Mouse (Mus musculus) left cerebral cortex, postnatal 14 days (tissue): ENCODE measurements at regions not wholly inside any gene's neighbourhood (a gene's known extent, or its start where the extent isn't known, plus 50 kb on each side); places are given as distances from the start of the nearest gene placed in this dataset.
"Not testable (repeated sequence)": the region's sequence is repeated elsewhere in the genome, so short reads cannot be mapped to it uniquely, and the experiment has no call there.

Source experiments
- DNase-seq, 2 experiments: peaks; one replicate each; pipeline ENCODE4 v3.0.0; 2021 to 2022; ENCODE audit warnings: low spot score in 2 of 2, mixed read lengths in 1 of 2
- intact Hi-C: fragments of 180-260 bp; cut with DNase I; formaldehyde crosslinking; loops from one replicate; pipeline ENCODE4 v1.15.1; 2025

DNA sequence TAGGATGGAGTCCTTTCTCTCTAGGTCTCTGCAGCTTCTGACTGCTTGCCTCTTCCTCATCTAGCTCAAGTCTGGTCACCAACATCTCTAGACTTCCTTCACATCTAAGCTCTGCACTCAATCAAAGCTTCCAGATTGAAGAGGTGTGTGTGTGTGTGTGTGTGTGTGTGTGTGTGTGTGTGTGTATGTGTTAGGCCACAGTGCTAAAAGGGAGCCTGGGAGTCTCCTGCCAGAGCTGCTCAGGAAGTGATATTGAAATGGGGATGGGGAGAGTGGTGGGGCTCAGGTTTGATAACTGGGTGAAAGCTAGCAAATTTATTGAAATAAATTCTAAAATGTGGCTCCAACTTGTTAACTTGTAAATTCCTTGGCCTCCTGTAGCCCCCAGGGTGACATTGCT, 73.3 kb downstream of the Gm31371 start:
- intact Hi-C loops: not testable (repeated sequence)

DNA sequence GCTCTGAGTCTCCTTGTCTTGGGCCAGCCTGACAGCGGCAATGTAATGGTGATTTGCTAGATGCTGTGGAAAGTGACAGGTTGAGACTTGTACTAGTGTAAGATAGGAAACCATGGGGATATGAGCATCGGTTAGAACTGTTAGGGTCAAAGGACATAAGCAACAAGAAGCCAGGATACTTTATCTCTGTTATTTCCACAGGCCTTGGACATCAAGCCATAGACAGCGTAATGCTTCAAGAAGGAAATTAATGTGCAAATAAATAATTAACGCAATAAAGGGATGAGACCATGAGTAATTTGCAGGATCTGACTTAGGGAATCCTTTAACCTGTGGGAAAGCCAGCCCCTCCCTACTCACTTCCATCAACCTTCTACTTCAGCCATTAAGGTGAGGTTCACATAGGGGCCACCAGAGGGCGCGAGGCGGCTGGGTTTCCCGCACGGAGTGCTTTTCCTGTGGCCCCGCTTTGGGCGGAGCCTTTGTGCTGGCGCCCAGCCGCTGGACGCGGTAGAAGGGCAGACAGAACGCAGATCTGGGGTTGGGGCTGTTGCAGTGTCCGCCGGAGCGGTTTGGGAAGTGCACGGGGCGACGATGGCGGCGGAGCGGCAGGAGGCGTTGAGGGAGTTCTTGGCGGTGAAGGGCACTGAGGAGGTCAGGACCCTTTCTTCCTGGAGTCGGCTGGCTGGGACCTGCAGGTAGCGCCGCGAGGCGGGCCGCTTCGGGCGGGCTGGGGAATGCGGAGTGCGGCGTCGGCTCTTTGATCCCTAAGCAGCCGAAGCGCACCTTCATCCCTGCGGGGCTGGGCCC, 76.5 kb downstream of the Gm31371 start:
- intact Hi-C loops: no loop called here
- DNase-seq: peak; percentile 52 to 62

More for the DNA sequence above, 73.3 kb downstream of the Gm31371 start:
- DNase-seq: not testable (repeated sequence)

DNA sequence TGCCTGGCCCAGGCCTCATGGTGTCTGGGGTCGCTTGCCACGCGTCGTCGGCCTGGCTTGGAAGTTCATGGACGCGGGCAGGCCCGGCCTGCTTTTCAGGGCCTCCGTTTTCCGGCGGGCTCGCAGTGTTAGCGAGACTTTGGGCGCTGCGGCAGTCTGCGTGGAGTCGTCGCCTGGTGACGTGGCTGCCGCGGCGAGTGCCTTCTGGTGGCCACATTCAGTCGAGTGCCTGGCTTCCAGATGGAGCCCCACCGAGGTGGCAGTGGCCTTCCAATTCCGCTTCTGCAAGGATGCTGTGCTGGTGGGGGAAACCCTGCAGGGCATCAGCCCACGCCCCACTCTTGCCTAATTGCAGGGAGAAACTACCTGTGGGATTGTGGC, 77.1 kb downstream of the Gm31371 start:
- DNase-seq, intact Hi-C loops: not testable (repeated sequence)

DNA sequence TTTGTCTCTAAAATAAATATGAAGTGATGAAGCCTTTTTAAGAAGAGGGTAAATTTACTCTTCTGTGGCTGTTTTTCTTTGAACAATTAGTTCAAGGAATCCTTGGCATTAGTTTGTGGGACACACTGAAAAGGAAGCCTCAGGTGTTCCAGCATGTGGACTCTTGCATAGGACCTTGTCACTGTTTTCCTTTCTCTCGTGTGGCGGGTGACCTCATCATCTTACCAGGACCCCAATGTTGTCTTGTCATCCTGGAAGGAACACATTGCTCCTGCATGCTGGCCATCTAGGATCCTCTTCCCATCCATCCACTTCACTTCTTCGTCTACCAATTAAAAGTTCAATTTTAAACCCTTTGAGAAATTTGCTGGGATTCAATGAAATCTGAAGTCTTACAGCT, 104.9 kb downstream of the Gm31371 start:
- intact Hi-C loops: not testable (repeated sequence)
- peak; percentile 19 to 26 for DNase-seq

DNA sequence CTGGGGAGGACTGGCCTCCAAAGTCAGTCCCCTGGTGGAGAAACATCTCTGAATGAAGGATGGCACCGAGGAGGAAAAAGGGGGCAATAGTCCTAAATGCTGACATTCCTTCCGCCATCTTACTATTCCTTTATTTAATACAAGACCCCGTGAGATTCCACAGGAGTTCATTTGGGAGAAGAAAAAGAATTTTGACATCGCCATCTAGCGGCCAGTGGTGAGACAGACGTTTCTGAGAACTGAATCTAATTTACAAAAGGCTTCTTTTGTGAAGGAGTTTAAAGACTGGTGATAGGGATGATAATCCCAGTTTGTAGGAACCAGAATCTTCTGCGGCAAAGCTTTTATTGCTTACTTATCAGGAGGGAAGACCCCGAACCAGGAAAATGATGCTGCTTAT, 107.8 kb downstream of the Gm31371 start:
- peak in 1 of 2 experiments; percentile 8 for DNase-seq
- intact Hi-C loops: not testable (repeated sequence)

DNA sequence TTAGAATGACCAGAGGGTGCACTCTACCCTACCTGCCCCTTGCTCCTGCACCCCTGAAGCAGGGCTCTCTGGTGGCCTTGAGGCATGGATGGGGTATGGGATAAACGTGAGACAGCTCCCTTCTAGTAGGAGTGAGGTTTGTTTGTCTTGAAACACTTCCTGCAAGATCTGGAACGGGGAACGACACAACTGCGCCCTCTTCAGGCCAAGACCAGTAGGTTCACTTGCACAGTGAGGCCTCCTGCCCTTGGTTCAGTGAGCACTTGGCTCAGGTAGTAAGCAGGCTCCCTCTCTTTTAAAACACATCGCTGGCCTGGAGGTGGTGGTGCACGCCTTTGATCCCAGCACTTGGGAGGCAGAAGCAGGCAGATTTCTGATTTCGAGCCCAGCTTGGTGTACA, 110.1 kb downstream of the Gm31371 start:
- intact Hi-C loops, DNase-seq: not testable (repeated sequence)

DNA sequence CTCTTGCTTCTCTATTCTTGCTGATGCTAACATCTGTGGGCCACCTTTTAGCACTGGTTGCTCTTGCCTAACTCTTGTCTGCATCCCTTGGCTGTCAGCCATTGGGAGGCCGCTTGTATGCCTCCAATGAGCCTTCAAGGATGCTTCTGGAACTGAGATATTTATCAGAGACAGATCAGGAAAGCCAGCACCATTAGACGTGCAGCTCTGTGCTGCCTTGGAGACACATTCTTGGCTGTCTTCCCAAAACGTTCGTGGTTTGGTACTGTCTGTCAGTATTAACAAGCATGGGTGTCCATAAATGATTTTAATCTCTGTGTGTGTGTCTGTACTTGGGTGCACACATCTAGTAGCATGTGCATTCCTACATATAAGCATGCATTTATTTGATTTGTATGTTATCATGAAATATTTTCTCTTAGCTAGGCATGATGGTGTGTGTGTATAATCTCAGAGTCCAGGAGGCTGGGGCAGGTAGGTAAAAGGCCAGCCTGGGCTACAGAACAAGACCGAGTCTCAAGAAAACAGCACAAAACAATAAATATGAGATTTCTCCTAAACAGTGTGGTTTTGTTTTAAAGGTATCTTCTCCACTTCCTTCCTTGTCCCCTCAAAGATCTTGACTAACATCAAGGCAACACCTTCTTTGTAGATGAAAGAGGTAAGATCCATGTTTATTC, 111.4 kb downstream of the Gm31371 start:
- intact Hi-C loops, DNase-seq: not testable (repeated sequence)

DNA sequence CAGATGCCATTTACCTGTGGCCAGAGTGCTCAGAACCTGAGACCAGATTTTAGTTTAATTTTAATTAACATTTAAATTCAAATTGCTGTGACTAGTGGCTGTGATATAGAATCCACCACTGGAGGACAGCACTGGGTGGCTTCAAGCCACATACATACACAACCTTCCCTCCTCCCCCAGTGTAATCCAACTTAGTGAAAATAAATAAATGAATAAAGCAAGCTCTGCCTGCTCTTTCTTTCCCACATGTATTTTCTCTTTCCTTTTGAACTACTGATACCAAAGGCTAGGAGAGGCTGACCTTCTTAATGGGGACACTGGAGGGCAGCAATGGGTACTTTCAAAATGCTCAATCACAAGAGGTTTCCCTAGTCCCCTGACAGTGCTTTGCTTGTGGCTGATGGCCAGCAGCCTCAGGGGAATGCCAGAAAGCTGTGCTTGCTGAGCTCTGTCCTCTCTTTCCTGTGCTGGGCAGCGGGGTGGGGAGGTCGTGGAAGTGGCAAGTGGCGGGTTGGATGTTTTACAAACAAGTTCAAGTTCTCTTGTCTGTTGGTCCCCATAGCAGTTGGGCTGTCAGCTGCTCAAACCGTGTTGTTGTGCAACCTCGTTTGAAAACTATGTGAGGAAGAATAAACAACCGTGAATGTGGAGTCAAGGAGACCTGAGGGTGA, 112.4 kb downstream of the Gm31371 start:
- intact Hi-C loops, DNase-seq: not testable (repeated sequence)

DNA sequence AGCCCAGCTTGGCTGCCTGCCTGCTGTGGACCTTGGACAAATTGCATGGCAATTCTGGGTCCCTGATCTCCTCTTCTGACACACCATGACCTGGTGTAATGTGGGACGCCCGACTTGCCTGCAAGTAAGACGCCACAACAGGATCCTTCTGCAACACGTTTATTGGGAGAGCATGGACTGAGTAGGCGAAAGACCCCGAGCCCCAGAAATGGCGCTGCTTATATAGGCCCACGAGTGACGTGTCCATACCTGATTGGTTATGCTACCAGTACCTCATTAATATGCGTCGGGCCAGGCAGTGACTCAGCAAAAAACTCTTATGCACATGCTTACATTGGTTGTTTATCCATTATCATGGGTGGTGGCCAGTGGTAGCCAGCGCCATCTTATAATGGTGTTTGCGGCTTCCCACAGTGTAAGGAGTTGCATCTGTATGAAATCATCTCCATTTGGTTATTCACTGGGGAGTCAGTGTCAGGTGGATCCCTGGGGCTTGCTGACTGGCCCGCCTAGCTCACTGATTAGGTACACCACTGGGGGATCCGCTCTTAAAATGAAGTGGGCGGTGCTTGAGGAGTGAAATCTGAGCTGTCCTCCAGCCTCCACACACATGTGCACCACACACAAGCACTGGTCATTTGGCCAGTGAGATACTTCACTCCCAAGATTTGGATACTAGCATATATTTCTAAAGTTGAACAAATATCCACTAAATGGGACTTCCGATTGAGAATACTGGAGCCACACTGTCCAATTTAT, 113.1 kb downstream of the Gm31371 start:
- intact Hi-C loops: not testable (repeated sequence)
- peak; percentile 21 to 52 for DNase-seq

DNA sequence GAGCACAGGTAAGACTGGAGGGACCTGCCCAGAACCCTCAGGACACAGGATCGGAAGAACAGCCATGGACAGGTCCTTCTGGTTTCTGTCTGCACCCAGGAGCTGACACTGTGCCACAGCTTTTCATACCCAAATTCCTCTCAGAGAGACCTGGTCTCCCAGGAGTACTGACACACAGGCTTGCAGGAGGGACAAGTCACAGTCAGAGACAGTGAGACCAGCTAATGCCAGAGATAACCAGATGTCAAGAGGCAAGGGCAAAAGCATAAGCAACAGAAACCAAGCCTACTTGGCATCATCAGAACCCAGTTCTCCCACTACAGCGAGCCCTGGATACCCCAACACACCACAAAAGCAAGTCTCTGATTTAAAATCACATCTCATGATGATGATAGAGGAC, 122.3 kb downstream of the Gm31371 start:
- intact Hi-C loops: not testable (repeated sequence)

DNA sequence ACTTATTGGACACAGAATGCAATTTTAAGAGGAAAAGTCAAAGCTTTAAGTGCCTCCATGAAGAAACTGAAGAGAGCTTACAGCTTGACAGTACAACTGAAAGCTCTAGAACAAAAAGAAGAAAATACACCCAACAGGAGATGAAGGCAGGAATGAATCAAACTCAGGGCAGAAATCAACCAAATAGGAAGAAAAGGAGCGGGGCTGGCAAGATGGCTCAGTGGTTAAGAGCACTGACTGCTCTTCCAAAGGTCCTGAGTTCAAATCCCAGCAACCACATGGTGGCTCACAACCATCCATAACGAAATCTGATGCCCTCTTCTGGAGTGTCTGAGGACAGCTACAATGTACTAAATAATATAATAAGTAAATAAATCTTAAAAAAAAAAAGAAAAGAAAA, 124.8 kb downstream of the Gm31371 start:
- peak in 1 of 2 experiments; percentile 16 for DNase-seq
- intact Hi-C loops: not testable (repeated sequence)

More for the DNA sequence above, 122.3 kb downstream of the Gm31371 start:
- not testable (repeated sequence) for DNase-seq

DNA sequence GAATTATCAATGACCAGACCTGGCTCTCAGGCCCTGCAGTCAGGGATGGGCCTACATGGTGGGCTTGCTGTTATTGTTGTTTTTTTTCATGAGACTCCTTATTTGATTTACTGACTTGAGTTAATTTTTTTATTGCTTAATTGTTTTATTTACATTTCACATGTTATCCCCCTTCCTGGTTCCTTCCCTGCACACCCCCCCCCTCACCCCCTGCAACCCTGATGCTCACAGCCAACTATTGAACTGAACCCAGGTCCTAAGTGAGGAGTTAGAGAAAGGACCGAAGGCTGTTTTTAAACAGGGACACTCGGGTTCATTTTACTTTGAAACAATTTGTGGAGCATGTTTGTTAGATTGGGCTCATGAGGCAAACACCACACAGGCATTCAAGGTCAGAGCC, 126.9 kb downstream of the Gm31371 start:
- DNase-seq, intact Hi-C loops: not testable (repeated sequence)

DNA sequence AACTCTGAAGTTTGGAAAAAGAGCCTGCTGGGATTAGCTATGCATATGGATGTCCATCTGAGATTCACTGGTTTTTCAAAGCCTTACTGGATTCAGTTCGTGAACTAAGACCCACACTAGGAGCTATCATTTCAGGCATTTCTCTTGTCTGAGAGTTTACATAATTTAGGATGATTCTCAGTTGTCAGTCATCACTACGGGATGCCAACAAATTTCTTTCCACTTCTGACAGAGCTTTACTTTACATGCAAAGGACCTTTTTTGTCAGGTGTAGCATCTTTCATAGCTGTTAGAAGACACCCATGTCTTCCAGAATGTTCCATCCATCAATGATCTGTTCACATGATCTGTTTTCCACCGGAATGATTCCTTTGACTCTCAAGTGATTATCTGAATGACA, 154.4 kb downstream of the Gm31371 start:
- intact Hi-C loops: not testable (repeated sequence)
- peak; percentile 3 to 28 for DNase-seq

DNA sequence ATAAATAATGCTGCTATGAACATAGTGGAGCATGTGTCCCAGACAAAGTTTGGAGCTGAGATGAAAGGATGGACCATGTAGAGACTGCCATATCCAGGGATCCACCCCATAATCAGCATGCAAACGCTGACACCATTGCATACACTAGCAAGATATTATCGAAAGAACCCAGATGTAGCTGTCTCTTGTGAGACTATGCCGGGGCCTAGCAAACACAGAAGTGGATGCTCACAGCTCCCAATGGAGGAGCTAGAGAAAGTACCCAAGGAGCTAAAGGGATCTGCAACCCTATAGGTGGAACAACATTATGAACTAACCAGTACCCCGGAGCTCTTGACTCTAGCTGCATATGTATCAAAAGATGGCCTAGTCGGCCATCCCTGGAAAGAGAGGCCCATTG, 194.9 kb downstream of the Gm31371 start:
- DNase-seq, intact Hi-C loops: not testable (repeated sequence)

DNA sequence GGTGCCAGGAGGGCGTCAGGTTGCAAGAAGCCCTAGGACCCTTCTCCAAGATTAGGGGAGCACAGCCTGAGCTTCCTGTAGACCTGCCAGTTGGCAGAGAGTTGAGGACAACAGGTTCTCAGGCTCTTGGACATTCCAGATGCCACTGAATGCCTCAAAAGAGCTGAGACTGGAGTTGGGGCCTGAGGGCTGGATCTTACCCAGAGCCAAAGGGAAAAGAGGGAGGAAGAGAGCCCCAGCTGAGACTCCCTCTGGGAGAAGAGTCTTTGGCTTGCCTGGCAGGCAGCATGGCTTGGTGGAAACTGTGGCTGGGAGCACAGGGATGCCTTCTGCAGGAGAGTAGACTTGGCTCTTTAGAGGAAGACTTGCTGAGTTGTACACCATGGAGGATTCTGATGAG, 197.0 kb downstream of the Gm31371 start:
- intact Hi-C loops, DNase-seq: not testable (repeated sequence)

DNA sequence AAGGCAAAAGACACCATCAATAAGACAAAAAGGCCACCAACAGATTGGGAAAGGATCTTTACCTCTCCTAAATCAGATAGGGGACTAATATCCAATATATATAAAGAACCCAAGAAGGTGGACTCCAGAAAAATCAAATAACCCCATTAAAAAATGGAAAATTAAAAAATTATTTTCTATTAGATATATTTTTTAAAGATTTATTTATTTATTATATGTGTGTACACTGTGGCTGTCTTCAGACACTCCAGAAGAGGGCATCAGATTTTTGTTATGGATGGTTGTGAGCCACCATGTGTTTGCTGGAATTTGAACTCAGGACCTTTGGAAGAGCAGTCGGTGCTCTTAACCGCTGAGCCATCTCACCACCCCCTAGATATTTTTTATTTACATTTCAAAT, 199.2 kb downstream of the Gm31371 start:
- intact Hi-C loops, DNase-seq: not testable (repeated sequence)

DNA sequence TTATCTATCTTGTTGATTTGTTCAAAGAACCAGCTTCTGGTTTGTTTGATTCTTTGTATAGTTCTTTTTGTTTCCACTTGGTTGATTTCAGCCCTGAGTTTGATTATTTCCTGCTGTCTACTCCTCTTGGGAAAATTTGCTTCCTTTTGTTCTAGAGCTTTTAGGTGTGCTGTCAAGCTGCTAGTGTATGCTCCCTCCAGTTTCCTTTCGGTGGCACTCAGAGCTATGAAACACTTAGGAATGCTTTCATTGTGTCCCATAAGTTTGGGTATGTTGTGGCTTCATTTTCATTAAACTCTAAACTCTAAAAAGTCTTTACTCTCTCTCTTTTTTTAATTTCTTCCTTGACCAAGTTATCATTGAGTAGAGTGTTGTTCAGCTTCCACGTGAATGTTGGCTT, 204.0 kb downstream of the Gm31371 start:
- intact Hi-C loops, DNase-seq: not testable (repeated sequence)

DNA sequence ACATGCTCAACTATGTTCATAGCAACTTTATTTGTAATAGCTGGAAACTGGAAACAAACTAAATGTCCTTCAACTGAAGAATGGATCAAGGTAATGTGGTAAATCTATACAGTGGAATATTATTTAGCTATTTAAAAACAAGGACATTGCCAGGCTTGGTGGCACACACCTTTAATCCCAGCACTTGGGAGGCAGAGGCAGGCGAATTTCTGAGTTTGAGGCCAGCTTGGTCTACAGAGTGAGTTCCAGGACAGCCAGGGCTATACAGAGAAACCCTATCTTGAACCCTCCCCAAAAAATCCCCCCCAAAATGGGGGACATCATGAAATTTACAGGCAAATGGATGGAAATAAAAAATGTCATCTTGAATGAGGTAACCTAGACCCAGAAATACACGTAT, 213.6 kb downstream of the Gm31371 start:
- DNase-seq, intact Hi-C loops: not testable (repeated sequence)

DNA sequence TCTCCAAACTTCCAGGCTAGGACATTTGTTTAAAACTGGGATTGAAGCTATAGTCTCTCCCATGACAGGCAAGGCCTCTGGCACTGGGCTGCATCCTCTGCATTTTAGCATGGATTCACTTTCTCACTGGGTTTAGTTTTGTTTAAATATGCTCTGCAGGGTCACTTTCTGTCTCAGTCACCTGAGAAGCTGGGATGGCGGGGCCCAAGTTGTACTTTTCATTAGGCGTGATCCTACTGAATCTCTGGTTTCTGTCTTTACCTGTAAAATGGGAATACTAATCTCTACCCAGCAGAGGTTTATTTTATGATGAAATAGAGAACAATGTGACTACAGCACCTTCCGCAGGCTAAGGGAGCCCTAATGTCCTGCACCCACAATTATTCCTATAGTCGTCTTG, 216.4 kb downstream of the Gm31371 start:
- intact Hi-C loops, DNase-seq: not testable (repeated sequence)
